Mouse (Mus musculus): ENCODE data around the gene Hmcn1.

- TF ChIP-seq CTCF (IDR thresholded peaks at IDR 0.05), result no peak
- TF ChIP-seq EP300 (IDR thresholded peaks at IDR 0.05; ENCODE audit: insufficient read depth, low read depth, low read length), result no peak
These were observed 446.8 kb downstream of the Hmcn1 start for GRCm38 (mm10) chr1:150546463-150546862.

All from heart, adult 2 months (tissue).